Mouse (Mus musculus): Measurements from ENCODE around the gene Pnpla7. TPM values are rescaled to one million over a fixed set of nuclear protein-coding genes. Genes with fewer than 3 reads are reported as not detected.

Pnpla7 gene
- polyA plus RNA-seq, 1 experiment = 50.4 TPM

- WGBS = 88% methylated on average over 1 of the region's 1 CpGs
- no peaks in the 10 kb centered on the region for H3K4me1 ChIP-seq (ENCODE audit: control insufficient read depth, insufficient read depth, insufficient read length)
- TF ChIP-seq POLR2A (IDR thresholded peaks at IDR 0.05; ENCODE audit: low read depth, low read length) (no peak), CTCF (IDR thresholded peaks at IDR 0.05; ENCODE audit: extremely low read depth, insufficient read depth, insufficient read length, insufficient replicate concordance) (no peak)
- H3K27ac ChIP-seq (ENCODE audit: insufficient read depth, low read length) = no peak overlapping the region
- H3K4me3 ChIP-seq (ENCODE audit: extremely low read depth, insufficient read depth, insufficient read length) = no peak overlapping the region
- H3K36me3 ChIP-seq (ENCODE audit: control insufficient read depth, insufficient read depth, low read length) = no peaks in the 10 kb centered on the region
- no peak for DNase-seq (ENCODE audit: low read depth in 1 of 2, low spot score in 2 of 2)
- H3K27me3 ChIP-seq (ENCODE audit: control insufficient read depth, insufficient read depth, low read length) = no peaks in the 10 kb centered on the region
Observed at GRCm38 (mm10) chr2:25078967-25079366, 103.1 kb downstream of the Pnpla7 start.

GRCm38 (mm10) chr2:25080076-25080475, 104.2 kb downstream of the Pnpla7 start, which contains the start of gene Entpd8:
Entpd8 (plus strand) TSS chr2:25080304.
- H3K27me3 ChIP-seq (ENCODE audit: control insufficient read depth, insufficient read depth, low read length) = no peaks in the 10 kb centered on the region
- H3K36me3 ChIP-seq (ENCODE audit: control insufficient read depth, insufficient read depth, low read length) = no peaks in the 10 kb centered on the region
- no peaks in the 10 kb centered on the region for H3K4me1 ChIP-seq (ENCODE audit: control insufficient read depth, insufficient read depth, insufficient read length)
- 86% methylated on average over 5 of the region's 5 CpGs for WGBS
- no peak for DNase-seq (ENCODE audit: low read depth in 1 of 2, low spot score in 2 of 2)
- H3K4me3 ChIP-seq (ENCODE audit: extremely low read depth, insufficient read depth, insufficient read length) = no peak within 1 kb of the TSS
- TF ChIP-seq CTCF (IDR thresholded peaks at IDR 0.05; ENCODE audit: extremely low read depth, insufficient read depth, insufficient read length, insufficient replicate concordance) (no peak), POLR2A (IDR thresholded peaks at IDR 0.05; ENCODE audit: low read depth, low read length) (no peak)
- H3K27ac ChIP-seq (ENCODE audit: insufficient read depth, low read length) = no peak within 1 kb of the TSS

- Histone ChIP-seq H3K36me3 (ENCODE audit: control insufficient read depth, insufficient read depth, low read length) (no peaks in the 10 kb centered on the region), H3K4me1 (ENCODE audit: control insufficient read depth, insufficient read depth, insufficient read length) (no peaks in the 10 kb centered on the region), H3K4me3 (ENCODE audit: extremely low read depth, insufficient read depth, insufficient read length) (no peak overlapping the region), H3K27me3 (ENCODE audit: control insufficient read depth, insufficient read depth, low read length) (no peaks in the 10 kb centered on the region), H3K27ac (ENCODE audit: insufficient read depth, low read length) (no peak overlapping the region)
- 90% methylated on average over 4 of the region's 4 CpGs for WGBS
- no peak for TF ChIP-seq CTCF (IDR thresholded peaks at IDR 0.05; ENCODE audit: extremely low read depth, insufficient read depth, insufficient read length, insufficient replicate concordance)
- no peak for TF ChIP-seq POLR2A (IDR thresholded peaks at IDR 0.05; ENCODE audit: low read depth, low read length)
- DNase-seq (ENCODE audit: low read depth in 1 of 2, low spot score in 2 of 2) = no peak
Observed at GRCm38 (mm10) chr2:25083697-25084096, 107.9 kb downstream of the Pnpla7 start.

DNA sequence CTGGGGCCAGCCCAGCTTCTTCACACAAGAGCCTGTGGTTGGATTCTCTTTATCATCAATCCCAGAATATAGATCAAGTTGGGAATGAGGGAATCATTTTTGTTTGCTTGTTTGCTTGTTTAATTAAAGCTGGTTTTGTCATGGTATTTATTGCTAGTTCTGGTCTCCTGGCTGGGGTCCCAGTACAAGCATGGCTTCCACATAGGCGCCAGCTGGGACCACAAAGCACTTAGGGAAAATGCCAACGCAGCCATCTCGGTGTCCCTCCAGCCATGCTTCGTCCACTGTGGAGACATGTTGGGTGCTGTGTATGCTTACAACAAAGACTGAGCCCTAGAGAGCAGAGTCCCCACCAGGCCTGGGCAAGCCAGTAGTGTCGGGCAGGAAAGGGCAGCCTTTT, 109.7 kb downstream of the Pnpla7 start:
- 91% methylated on average over 5 of the region's 5 CpGs for WGBS
- no peaks in the 10 kb centered on the region for H3K36me3 ChIP-seq (ENCODE audit: control insufficient read depth, insufficient read depth, low read length)

DNA sequence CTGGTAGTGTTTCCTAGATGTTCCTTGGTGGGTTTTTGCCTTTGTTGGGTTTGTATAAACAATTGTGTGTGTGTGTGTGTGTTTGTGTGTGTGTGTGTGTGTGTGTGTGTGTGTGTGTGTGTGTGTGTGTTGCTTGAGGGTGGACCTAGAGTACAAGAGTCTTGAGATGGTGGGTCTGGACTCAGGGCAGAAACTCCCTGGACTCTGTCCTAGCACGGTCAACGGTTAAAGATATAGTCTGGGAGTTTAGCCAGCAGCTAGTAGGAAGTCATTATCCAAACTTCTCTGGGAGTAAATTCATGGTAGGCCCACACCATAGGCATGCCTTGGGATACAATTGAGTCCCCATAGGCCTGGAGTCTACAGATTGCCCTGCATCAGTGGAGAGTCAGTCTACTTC, 112.0 kb downstream of the Pnpla7 start:
- 88% methylated on average over 2 of the region's 2 CpGs for WGBS
- no peak for DNase-seq (ENCODE audit: low read depth in 1 of 2, low spot score in 2 of 2)
- no peaks in the 10 kb centered on the region for H3K4me1 ChIP-seq (ENCODE audit: control insufficient read depth, insufficient read depth, insufficient read length)
- H3K27me3 ChIP-seq (ENCODE audit: control insufficient read depth, insufficient read depth, low read length) = no peaks in the 10 kb centered on the region
- TF ChIP-seq POLR2A (IDR thresholded peaks at IDR 0.05; ENCODE audit: low read depth, low read length) = no peak
- TF ChIP-seq CTCF (IDR thresholded peaks at IDR 0.05; ENCODE audit: extremely low read depth, insufficient read depth, insufficient read length, insufficient replicate concordance) = no peak
- no peak overlapping the region for H3K4me3 ChIP-seq (ENCODE audit: extremely low read depth, insufficient read depth, insufficient read length)
- H3K36me3 ChIP-seq (ENCODE audit: control insufficient read depth, insufficient read depth, low read length) = no peaks in the 10 kb centered on the region
- no peak overlapping the region for H3K27ac ChIP-seq (ENCODE audit: insufficient read depth, low read length)

More for the DNA sequence above, 109.7 kb downstream of the Pnpla7 start:
- Histone ChIP-seq H3K27ac (ENCODE audit: insufficient read depth, low read length) (no peak overlapping the region), H3K4me1 (ENCODE audit: control insufficient read depth, insufficient read depth, insufficient read length) (no peaks in the 10 kb centered on the region), H3K27me3 (ENCODE audit: control insufficient read depth, insufficient read depth, low read length) (no peaks in the 10 kb centered on the region), H3K4me3 (ENCODE audit: extremely low read depth, insufficient read depth, insufficient read length) (no peak overlapping the region)
- DNase-seq (ENCODE audit: low read depth in 1 of 2, low spot score in 2 of 2) = no peak
- TF ChIP-seq POLR2A (IDR thresholded peaks at IDR 0.05; ENCODE audit: low read depth, low read length) = no peak
- no peak for TF ChIP-seq CTCF (IDR thresholded peaks at IDR 0.05; ENCODE audit: extremely low read depth, insufficient read depth, insufficient read length, insufficient replicate concordance)

- Histone ChIP-seq H3K27ac (ENCODE audit: insufficient read depth, low read length) (no peak overlapping the region), H3K27me3 (ENCODE audit: control insufficient read depth, insufficient read depth, low read length) (no peaks in the 10 kb centered on the region), H3K4me1 (ENCODE audit: control insufficient read depth, insufficient read depth, insufficient read length) (no peaks in the 10 kb centered on the region), H3K4me3 (ENCODE audit: extremely low read depth, insufficient read depth, insufficient read length) (no peak overlapping the region), H3K36me3 (ENCODE audit: control insufficient read depth, insufficient read depth, low read length) (no peaks in the 10 kb centered on the region)
- WGBS = 86% methylated on average over 3 of the region's 3 CpGs
- no peak for TF ChIP-seq CTCF (IDR thresholded peaks at IDR 0.05; ENCODE audit: extremely low read depth, insufficient read depth, insufficient read length, insufficient replicate concordance)
- no peak for DNase-seq (ENCODE audit: low read depth in 1 of 2, low spot score in 2 of 2)
Observed at GRCm38 (mm10) chr2:25088636-25089035, 112.8 kb downstream of the Pnpla7 start.

GRCm38 (mm10) chr2:25094785-25095108, 118.9 kb downstream of the Pnpla7 start:
- Histone ChIP-seq H3K27me3 (ENCODE audit: control insufficient read depth, insufficient read depth, low read length) (no peaks in the 10 kb centered on the region), H3K36me3 (ENCODE audit: control insufficient read depth, insufficient read depth, low read length) (no peaks in the 10 kb centered on the region), H3K4me3 (ENCODE audit: extremely low read depth, insufficient read depth, insufficient read length) (no peak overlapping the region), H3K4me1 (ENCODE audit: control insufficient read depth, insufficient read depth, insufficient read length) (no peaks in the 10 kb centered on the region), H3K27ac (ENCODE audit: insufficient read depth, low read length) (no peak overlapping the region)
- WGBS = 57% methylated on average over 17 of the region's 17 CpGs
- DNase-seq (ENCODE audit: low read depth in 1 of 2, low spot score in 2 of 2) = no peak
- TF ChIP-seq POLR2A (IDR thresholded peaks at IDR 0.05; ENCODE audit: low read depth, low read length) (no peak), CTCF (IDR thresholded peaks at IDR 0.05; ENCODE audit: extremely low read depth, insufficient read depth, insufficient read length, insufficient replicate concordance) (no peak)

Data from spleen, adult 2 months (tissue).